Mouse (Mus musculus): ENCODE measurements around the gene Sufu. TPM values are rescaled to one million over a fixed set of nuclear protein-coding genes. Genes with fewer than 3 reads are reported as not detected.

Gene Sufu
- polyA plus RNA-seq, 1 experiment = 6.9 TPM

GRCm38 (mm10) chr19:46538213-46538612 lies 141.5 kb downstream of the Sufu start:
- Histone ChIP-seq H3K4me1 (ENCODE audit: control insufficient read depth, insufficient read depth, insufficient read length, low read length) (no peaks in the 10 kb centered on the region), H3K27ac (replicated peaks; ENCODE audit: low read depth, low read length) (no peak overlapping the region), H3K4me3 (ENCODE audit: insufficient read depth, low read depth, low read length) (no peak overlapping the region)

Other genes starting within 250 kb of the Sufu start
- not detected in 2 replicates for gene Pitx3, start 248.6 kb upstream of the Sufu start, polyA plus RNA-seq (2012; ENCODE audit: insufficient read depth, insufficient read length, missing spikeins)
- 21.7 and 24.9 TPM in 2 replicates for gene Gbf1, start 244.4 kb upstream of the Sufu start, polyA plus RNA-seq (2012; ENCODE audit: insufficient read depth, insufficient read length, missing spikeins)
- 8.2 and 9.2 TPM in 2 replicates for gene Nfkb2, start 92.6 kb upstream of the Sufu start, polyA plus RNA-seq (2012; ENCODE audit: insufficient read depth, insufficient read length, missing spikeins)
- 1.4 TPM in 1 of 2 replicates, not detected in the other for gene Psd, start 69.7 kb upstream of the Sufu start, polyA plus RNA-seq (2012; ENCODE audit: insufficient read depth, insufficient read length, missing spikeins)
- gene Fbxl15, start 68.7 kb upstream of the Sufu start, polyA plus RNA-seq (2012; ENCODE audit: insufficient read depth, insufficient read length, missing spikeins) = 5.9 and 8.9 TPM in 2 replicates
- gene Cuedc2, start 58.2 kb upstream of the Sufu start, polyA plus RNA-seq (2012; ENCODE audit: insufficient read depth, insufficient read length, missing spikeins) = 61.9 and 67.2 TPM in 2 replicates
- gene Mfsd13a, start 55.8 kb upstream of the Sufu start, polyA plus RNA-seq (2012; ENCODE audit: insufficient read depth, insufficient read length, missing spikeins) = 1.0 and 2.6 TPM in 2 replicates
- gene 2310034G01Rik, start 46.6 kb upstream of the Sufu start, polyA plus RNA-seq (2012; ENCODE audit: insufficient read depth, insufficient read length, missing spikeins) = not detected in 2 replicates
- gene Actr1a, start 1.1 kb upstream of the Sufu start, polyA plus RNA-seq (2012; ENCODE audit: insufficient read depth, insufficient read length, missing spikeins) = 63.5 and 78.7 TPM in 2 replicates
- 12.4 and 17.4 TPM in 2 replicates for gene Trim8, start 104.8 kb downstream of the Sufu start, polyA plus RNA-seq (2012; ENCODE audit: insufficient read depth, insufficient read length, missing spikeins)
- 44.9 and 58.1 TPM in 2 replicates for gene Arl3, start 176.3 kb downstream of the Sufu start, polyA plus RNA-seq (2012; ENCODE audit: insufficient read depth, insufficient read length, missing spikeins)
- 3.8 and 6.4 TPM in 2 replicates for gene Sfxn2, start 176.5 kb downstream of the Sufu start, polyA plus RNA-seq (2012; ENCODE audit: insufficient read depth, insufficient read length, missing spikeins)
- gene Wbp1l, start 202.2 kb downstream of the Sufu start, polyA plus RNA-seq (2012; ENCODE audit: insufficient read depth, insufficient read length, missing spikeins) = 18.9 and 24.4 TPM in 2 replicates

Measured in brown adipose tissue, adult 24 weeks (tissue).